Comparison of ENCODE assay signal across 8 mouse cellular contexts in genomic region chr11:95076041-95076535, GRCm38 (mm10). TPM values are rescaled to one million over a fixed set of nuclear protein-coding genes. Genes with fewer than 3 reads are reported as not detected.
DNase-seq lines count a peak whose midpoint lies in the region; ATAC-seq and TF ChIP-seq lines count a peak whose summit lies in the region.

No protein-coding gene starts in this region.

- peak; percentile 41 for DNase-seq in 3T3-L1 (ENCODE audit: low read depth, low spot score)
- peak; percentile 60 for DNase-seq in T-cell, adult 2 months (ENCODE audit: low spot score)
- peak; percentile 66 for DNase-seq in embryo, embryonic 10.5 days (ENCODE audit: low spot score)
- peak; percentile 68 for DNase-seq in kidney, postnatal 0 days (ENCODE audit: low spot score)
- DNase-seq in thymus, postnatal 14 days, result peak; percentile 74

- H3K4me2 ChIP-seq in heart, embryonic 11.5 days, result peak overlapping the region; percentile 90
- H3K4me2 ChIP-seq in kidney, postnatal 0 days (ENCODE audit: low read length), result peak overlapping the region; percentile 89
- peak overlapping the region; percentile 65 for H3K4me2 ChIP-seq in liver, embryonic 15.5 days
- peak overlapping the region; percentile 88 for H3K4me2 ChIP-seq in neural tube, embryonic 12.5 days (replicated peaks)

- H3K36me3 ChIP-seq in heart, embryonic 11.5 days (ENCODE audit: control insufficient read depth, insufficient read depth, low read length), result no peaks in the 10 kb centered on the region
- H3K36me3 ChIP-seq in kidney, postnatal 0 days (ENCODE audit: insufficient read depth, low read length), result no peaks in the 10 kb centered on the region
- H3K36me3 ChIP-seq in liver, embryonic 15.5 days (replicated peaks), result no peaks in the 10 kb centered on the region
- no peaks in the 10 kb centered on the region for H3K36me3 ChIP-seq in neural tube, embryonic 12.5 days

- ATAC-seq in heart, embryonic 11.5 days (replicated peaks; ENCODE audit: insufficient number of reproducible peaks, low FRiP score, low TSS enrichment), result 0 out of 2 replicates have a peak, but pooled peaks have one; percentile 5
- peak; percentile 58 for ATAC-seq in kidney, postnatal 0 days (replicated peaks; ENCODE audit: low FRiP score, low read depth)
- peak; percentile 66 for ATAC-seq in liver, embryonic 15.5 days (ENCODE audit: insufficient read depth)
- peak; percentile 63 for ATAC-seq in neural tube, embryonic 12.5 days (ENCODE audit: low FRiP score, low read depth)

- H3K4me3 ChIP-seq in heart, embryonic 11.5 days (ENCODE audit: low read depth, low read length), result peak overlapping the region; percentile 72
- H3K4me3 ChIP-seq in kidney, postnatal 0 days (replicated peaks; ENCODE audit: low read depth, low read length), result peak overlapping the region; percentile 66
- H3K4me3 ChIP-seq in liver, embryonic 15.5 days (replicated peaks), result peak overlapping the region; percentile 56
- H3K4me3 ChIP-seq in neural tube, embryonic 12.5 days, result peak overlapping the region; percentile 59

- H3K9me3 ChIP-seq in heart, embryonic 11.5 days (replicated peaks; ENCODE audit: control insufficient read depth, low read length), result no peaks in the 10 kb centered on the region
- no peaks in the 10 kb centered on the region for H3K9me3 ChIP-seq in kidney, postnatal 0 days (replicated peaks; ENCODE audit: low read length)
- H3K9me3 ChIP-seq in liver, embryonic 15.5 days (replicated peaks), result no peaks in the 10 kb centered on the region
- no peaks in the 10 kb centered on the region for H3K9me3 ChIP-seq in neural tube, embryonic 12.5 days

- H3K9ac ChIP-seq in heart, embryonic 11.5 days (ENCODE audit: low read depth, low read length), result peak overlapping the region; percentile 77
- H3K9ac ChIP-seq in kidney, postnatal 0 days (ENCODE audit: low read depth, low read length), result peak overlapping the region; percentile 77
- no peak overlapping the region for H3K9ac ChIP-seq in liver, embryonic 15.5 days
- H3K9ac ChIP-seq in neural tube, embryonic 12.5 days, result peak overlapping the region; percentile 67

- H3K4me1 ChIP-seq in heart, embryonic 11.5 days (ENCODE audit: control insufficient read depth, insufficient read depth, low read length), result peaks cover 53% of the 10 kb centered on the region
- H3K4me1 ChIP-seq in kidney, postnatal 0 days (replicated peaks; ENCODE audit: insufficient read depth, low read length), result peaks cover 65% of the 10 kb centered on the region
- peaks cover 38% of the 10 kb centered on the region for H3K4me1 ChIP-seq in liver, embryonic 15.5 days (replicated peaks)
- H3K4me1 ChIP-seq in neural tube, embryonic 12.5 days, result peaks cover 20% of the 10 kb centered on the region

- H3K27me3 ChIP-seq in heart, embryonic 11.5 days (ENCODE audit: control insufficient read depth, insufficient read depth, low read length), result peaks cover 13% of the 10 kb centered on the region
- H3K27me3 ChIP-seq in kidney, postnatal 0 days (ENCODE audit: insufficient read depth, low read length), result no peaks in the 10 kb centered on the region
- peaks cover 91% of the 10 kb centered on the region for H3K27me3 ChIP-seq in liver, embryonic 15.5 days
- H3K27me3 ChIP-seq in neural tube, embryonic 12.5 days (replicated peaks), result peaks cover 54% of the 10 kb centered on the region

- WGBS in heart, embryonic 11.5 days (ENCODE audit: insufficient replicate concordance), result under 1% methylated on average over 42 of the region's 42 CpGs
- WGBS in kidney, postnatal 0 days, result under 1% methylated on average over 42 of the region's 42 CpGs
- under 1% methylated on average over 42 of the region's 42 CpGs for WGBS in liver, embryonic 15.5 days (ENCODE audit: insufficient replicate concordance)
- WGBS in neural tube, embryonic 12.5 days, result 1% methylated on average over 42 of the region's 42 CpGs

- TF ChIP-seq CTCF in kidney, postnatal 0 days (IDR thresholded peaks at IDR 0.05; ENCODE audit: low read depth), result peak; percentile 38; the same call in 1 of the 2 replicates

- peak overlapping the region; percentile 46; the same call in 1 of the 2 replicates for H3K27ac ChIP-seq in heart, embryonic 11.5 days (ENCODE audit: low read depth, low read length)
- peak overlapping the region; percentile 91 for H3K27ac ChIP-seq in kidney, postnatal 0 days
- H3K27ac ChIP-seq in liver, embryonic 15.5 days (replicated peaks), result peak overlapping the region; percentile 41; the same call in 1 of the 2 replicates
- H3K27ac ChIP-seq in neural tube, embryonic 12.5 days, result no peak overlapping the region

RNA-seq across cellular contexts. Expression of gene Itga3, which starts 0.5 kb away (rescaled TPM):
- polyA plus RNA-seq in heart, embryonic 11.5 days (2014; fragmentation: Nextera tagmentation; extraction: Ambion mirVana), result 8.5 and 9.7 TPM in 2 replicates
- 24.4 and 26.1 TPM in 2 replicates for polyA plus RNA-seq in kidney, postnatal 0 days (2015; fragmentation: Nextera tagmentation; extraction: Ambion mirVana)
- 2.0 and 2.6 TPM in 2 replicates for polyA plus RNA-seq in liver, embryonic 15.5 days (2015; fragmentation: Nextera tagmentation; extraction: Ambion mirVana)
- 7.6 and 9.3 TPM in 2 replicates for polyA plus RNA-seq in neural tube, embryonic 12.5 days (2016; fragmentation: Nextera tagmentation; extraction: Ambion mirVana)

RNA-seq across cellular contexts. Expression of gene Pdk2, which starts 34.9 kb away (rescaled TPM):
- polyA plus RNA-seq in heart, embryonic 11.5 days (2014; fragmentation: Nextera tagmentation; extraction: Ambion mirVana), result 45.6 and 53.0 TPM in 2 replicates
- 94.5 and 94.7 TPM in 2 replicates for polyA plus RNA-seq in kidney, postnatal 0 days (2015; fragmentation: Nextera tagmentation; extraction: Ambion mirVana)
- polyA plus RNA-seq in liver, embryonic 15.5 days (2015; fragmentation: Nextera tagmentation; extraction: Ambion mirVana), result 10.2 and 10.8 TPM in 2 replicates
- polyA plus RNA-seq in neural tube, embryonic 12.5 days (2016; fragmentation: Nextera tagmentation; extraction: Ambion mirVana), result 20.5 and 20.6 TPM in 2 replicates

RNA-seq across cellular contexts. Expression of gene Dlx3, which starts 43.8 kb away (rescaled TPM):
- polyA plus RNA-seq in heart, embryonic 11.5 days (2014; fragmentation: Nextera tagmentation; extraction: Ambion mirVana), result 0.30 and 0.40 TPM in 2 replicates
- polyA plus RNA-seq in kidney, postnatal 0 days (2015; fragmentation: Nextera tagmentation; extraction: Ambion mirVana), result 0.45 and 0.62 TPM in 2 replicates
- polyA plus RNA-seq in liver, embryonic 15.5 days (2015; fragmentation: Nextera tagmentation; extraction: Ambion mirVana), result 0.05 TPM in 1 of 2 replicates, not detected in the other
- 0.81 and 1.2 TPM in 2 replicates for polyA plus RNA-seq in neural tube, embryonic 12.5 days (2016; fragmentation: Nextera tagmentation; extraction: Ambion mirVana)

Comparison
In these comparisons a context has a peak if more than half of its experiments do, and no peak if none do; other contexts are left out.
1. ATAC-seq: peak in every context shown above with its lines; median percentile 66 in liver, embryonic 15.5 days; 63 in neural tube, embryonic 12.5 days; 58 in kidney, postnatal 0 days; 5 in heart, embryonic 11.5 days.